Mouse (Mus musculus) olfactory bulb, adult 2 months (tissue): ENCODE measurements around the gene Acsbg1. TPM values are rescaled to one million over a fixed set of nuclear protein-coding genes. Genes with fewer than 3 reads are reported as not detected.
A peak's percentile ranks its signal among the peaks of the same experiment; 100 is the strongest.
"Not testable (repeated sequence)": the region's sequence is repeated elsewhere in the genome, so short reads cannot be mapped to it uniquely, and the experiment has no call there.

Source experiments
- H3K27ac ChIP-seq: fragments of 200-500 bp; 2 replicates; pipeline ENCODE4 v1.5.1; 2012; ENCODE audit warnings: low read depth, low read length; ENCODE audit not compliant: insufficient read depth
- H3K4me1 ChIP-seq: fragments of 200-500 bp; 2 replicates; pipeline ENCODE4 v1.6.1; 2012; ENCODE audit warnings: low read length; ENCODE audit not compliant: control insufficient read depth, insufficient read depth
- H3K4me3 ChIP-seq: fragments of 200-500 bp; 2 replicates; pipeline ENCODE4 v1.5.1; 2012; ENCODE audit warnings: mild to moderate bottlenecking, low read depth, low read length, moderate library complexity; ENCODE audit not compliant: insufficient read depth
- CTCF ChIP-seq: fragments of 200-500 bp; IDR thresholded peaks from 2 replicates; pipeline ENCODE4 v1.5.1; 2012; ENCODE audit warnings: low read depth, mild to moderate bottlenecking, low read length, moderate library complexity; ENCODE audit not compliant: insufficient read depth
- POLR2A ChIP-seq: fragments of 200-500 bp; IDR thresholded peaks from 2 replicates; pipeline ENCODE4 v1.6.1; 2012; ENCODE audit warnings: mild to moderate bottlenecking, low read depth, low read length, moderate library complexity; ENCODE audit not compliant: insufficient read depth
- WGBS: fragments of 180-500 bp; shearing (Covaris S2); methylation state at CpG from one replicate; pipeline ENCODE4 v1.1.7; 2018; 5-methylcytosine and 5-hydroxymethylcytosine counted together
- polyA plus RNA-seq: library from polyadenylated mRNA; stranded (reverse); fragments of >200 nt; gene quantifications from 2 replicates; pipeline ENCODE4 v1.2.4, GENCODE M21; 2012; ENCODE audit warnings: low replicate concordance; ENCODE audit not compliant: missing spikeins, insufficient read depth, insufficient read length

Gene Acsbg1
- polyA plus RNA-seq, 1 experiment, result 141 TPM

- Histone ChIP-seq H3K4me1 (peaks cover 5% of the 10 kb centered on the region; the same call in 1 of the 2 replicates), H3K4me3 (no peak overlapping the region), H3K27ac (no peak overlapping the region)
- 33% methylated on average over 2 of the region's 2 CpGs for WGBS
- TF ChIP-seq CTCF (no peak), POLR2A (no peak)
These were observed 59.3 kb downstream of the Acsbg1 start for GRCm38 (mm10) chr9:54602386-54602785.

- H3K4me1 ChIP-seq, result no peaks in the 10 kb centered on the region
- no peak for TF ChIP-seq POLR2A
- no peak for TF ChIP-seq CTCF
- 95% methylated on average over 15 of the region's 15 CpGs for WGBS
- H3K4me3 ChIP-seq, result no peak overlapping the region
- H3K27ac ChIP-seq, result no peak overlapping the region
These were observed 64.8 kb downstream of the Acsbg1 start for GRCm38 (mm10) chr9:54596752-54597465.

GRCm38 (mm10) chr9:54593652-54594051, 68.0 kb downstream of the Acsbg1 start:
- not testable (repeated sequence) for H3K4me3 ChIP-seq, H3K27ac ChIP-seq, H3K4me1 ChIP-seq
- 66% methylated on average over 4 of the region's 4 CpGs for WGBS

- whole genome bisulfite sequencing, result 62% methylated on average over 4 of the region's 4 CpGs
- Histone ChIP-seq H3K27ac (no peak overlapping the region), H3K4me1 (peaks cover 4% of the 10 kb centered on the region; the same call in 1 of the 2 replicates), H3K4me3 (no peak overlapping the region)
- TF ChIP-seq POLR2A (no peak), CTCF (no peak)
These were observed 73.8 kb downstream of the Acsbg1 start for GRCm38 (mm10) chr9:54587863-54588262.

- Histone ChIP-seq H3K4me3 (peak within 1 kb of the TSS; percentile 59), H3K4me1 (peaks cover 4% of the 10 kb centered on the region; the same call in 1 of the 2 replicates), H3K27ac (peak within 1 kb of the TSS; percentile 11; the same call in 1 of the 2 replicates)
- TF ChIP-seq POLR2A (peak; percentile 72; the same call in 1 of the 2 replicates), CTCF (no peak)
- WGBS, result 1% methylated on average over 73 of the region's 73 CpGs
These were observed 75.2 kb downstream of the Acsbg1 start, which contains the start of gene Idh3a for GRCm38 (mm10) chr9:54586199-54587061. Gene Idh3a, plus strand, starts transcription at chr9:54586334.

GRCm38 (mm10) chr9:54585839-54586198, 75.9 kb downstream of the Acsbg1 start:
- Histone ChIP-seq H3K4me3 (peak overlapping the region; percentile 59; the same call in 1 of the 2 replicates), H3K27ac (no peak overlapping the region), H3K4me1 (peaks cover 4% of the 10 kb centered on the region; the same call in 1 of the 2 replicates)
- 36% methylated on average over 5 of the region's 5 CpGs for WGBS
- TF ChIP-seq POLR2A (no peak), CTCF (no peak)

- not testable (repeated sequence) for H3K4me1 ChIP-seq, H3K4me3 ChIP-seq, H3K27ac ChIP-seq
- WGBS, result 83% methylated on average over 2 of the region's 2 CpGs
These were observed 77.5 kb downstream of the Acsbg1 start for GRCm38 (mm10) chr9:54584127-54584526.

- Histone ChIP-seq H3K4me3 (no peak overlapping the region), H3K4me1 (peaks cover 4% of the 10 kb centered on the region; the same call in 1 of the 2 replicates), H3K27ac (no peak overlapping the region)
- no peak for TF ChIP-seq CTCF
- TF ChIP-seq POLR2A, result no peak
- WGBS, result 73% methylated on average over 1 of the region's 1 CpGs
These were observed 78.0 kb downstream of the Acsbg1 start for GRCm38 (mm10) chr9:54583712-54584111.

GRCm38 (mm10) chr9:54571130-54571839, 90.4 kb downstream of the Acsbg1 start:
- TF ChIP-seq CTCF (no peak), POLR2A (no peak)
- Histone ChIP-seq H3K27ac (no peak overlapping the region), H3K4me3 (no peak overlapping the region), H3K4me1 (no peaks in the 10 kb centered on the region)
- WGBS, result 87% methylated on average over 9 of the region's 9 CpGs
